Mouse (Mus musculus): ENCODE data around the gene Vmn1r116. TPM values are rescaled to one million over a fixed set of nuclear protein-coding genes. Genes with fewer than 3 reads are reported as not detected.
"Not testable (repeated sequence)": the region's sequence is repeated elsewhere in the genome, so short reads cannot be mapped to it uniquely, and the experiment has no call there.

Vmn1r116 gene
- not detected in 2 replicates for polyA plus RNA-seq (2015; fragmentation: Nextera tagmentation; extraction: Ambion mirVana)

DNA sequence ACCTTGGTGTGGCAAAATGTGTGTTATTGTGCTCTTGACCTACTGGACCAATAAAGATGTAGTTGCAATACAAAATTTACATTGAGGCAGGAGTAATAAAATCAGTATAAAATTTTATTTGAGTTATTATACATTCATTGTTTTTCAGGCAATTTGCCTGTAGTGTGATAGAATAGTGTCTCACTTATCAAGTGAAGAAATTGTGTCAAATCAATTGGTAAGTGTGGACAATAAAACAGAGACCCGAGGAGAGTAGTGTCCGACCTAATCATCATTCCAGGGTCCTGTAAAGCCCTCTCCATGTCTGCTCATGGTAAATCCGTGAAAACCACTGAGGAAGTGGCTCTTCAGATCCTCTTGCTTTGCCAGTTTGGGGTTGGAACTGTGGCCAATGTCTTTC, at the start of gene Vmn1r116:
Gene Vmn1r116 (plus strand): TSS at position 301 of the 400 bp plus-strand sequence.
- H3K27ac ChIP-seq (ENCODE audit: low read depth, low read length); H3K9ac ChIP-seq (ENCODE audit: low read depth, low read length); H3K4me3 ChIP-seq (ENCODE audit: low read depth, low read length); ATAC-seq; H3K36me3 ChIP-seq (ENCODE audit: control insufficient read depth, insufficient read depth); H3K9me3 ChIP-seq (ENCODE audit: control insufficient read depth); H3K4me1 ChIP-seq (replicated peaks; ENCODE audit: control insufficient read depth, insufficient read depth, low read length); H3K4me2 ChIP-seq (replicated peaks; ENCODE audit: low read depth); H3K27me3 ChIP-seq (replicated peaks; ENCODE audit: control insufficient read depth, insufficient read depth, low read length): not testable (repeated sequence)
- 52% methylated on average over 3 of the region's 3 CpGs for WGBS

DNA sequence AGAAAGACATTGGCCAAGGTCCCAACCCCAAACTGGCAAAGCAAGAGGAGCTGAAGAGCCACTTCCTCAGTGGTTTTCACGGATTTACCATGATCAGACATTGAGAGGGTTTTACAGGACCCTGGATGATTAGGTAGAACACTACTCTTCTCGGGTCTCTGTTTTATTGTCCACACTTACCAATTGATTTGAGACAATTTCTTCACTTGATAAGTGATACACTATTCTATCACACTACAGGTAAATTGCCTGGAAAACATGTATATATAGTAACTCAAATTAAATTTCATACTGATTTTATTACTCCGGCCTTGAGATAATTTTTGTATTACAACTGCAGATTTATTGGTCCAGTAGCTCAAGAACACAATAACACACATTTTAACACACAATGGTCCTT, 27.2 kb upstream of the Vmn1r116 start, which contains the start of gene Vmn1r115:
Gene Vmn1r115 (minus strand): TSS at position 101 of the 400 bp plus-strand sequence.
- H3K4me2 ChIP-seq (replicated peaks; ENCODE audit: low read depth); H3K36me3 ChIP-seq (ENCODE audit: control insufficient read depth, insufficient read depth); H3K9me3 ChIP-seq (ENCODE audit: control insufficient read depth); H3K4me1 ChIP-seq (replicated peaks; ENCODE audit: control insufficient read depth, insufficient read depth, low read length); H3K27ac ChIP-seq (ENCODE audit: low read depth, low read length); H3K4me3 ChIP-seq (ENCODE audit: low read depth, low read length); H3K9ac ChIP-seq (ENCODE audit: low read depth, low read length); ATAC-seq; H3K27me3 ChIP-seq (replicated peaks; ENCODE audit: control insufficient read depth, insufficient read depth, low read length): not testable (repeated sequence)
- WGBS, result 91% methylated on average over 1 of the region's 3 CpGs

DNA sequence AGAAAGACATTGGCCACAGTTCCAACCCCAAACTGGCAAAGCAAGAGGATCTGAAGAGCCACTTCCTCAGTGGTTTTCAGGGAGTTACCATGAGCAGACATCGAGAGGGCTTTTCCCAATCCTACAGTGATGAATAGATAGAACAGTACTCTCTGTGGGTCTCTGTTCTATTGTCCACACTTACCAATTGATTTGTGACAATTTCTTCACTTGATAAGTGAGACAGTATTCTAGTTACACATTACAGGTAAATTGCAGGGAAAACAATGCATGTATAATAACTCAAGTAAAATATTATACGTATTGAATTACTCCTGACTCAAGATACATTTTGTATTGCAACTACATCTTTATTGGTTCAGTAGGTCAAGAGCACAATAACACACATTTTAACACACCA, 12.0 kb downstream of the Vmn1r116 start, which contains the start of gene Vmn1r117:
Gene Vmn1r117 (minus strand): TSS at position 101 of the 400 bp plus-strand sequence.
- WGBS, result no CpG with 5 or more reads among the region's 2 CpGs

GRCm38 (mm10) chr7:20912247-20912646, 40.2 kb downstream of the Vmn1r116 start, which contains the start of gene Vmn1r118:
Vmn1r118 (minus strand) TSS chr7:20912347.
- not testable (repeated sequence) for H3K27me3 ChIP-seq (replicated peaks; ENCODE audit: control insufficient read depth, insufficient read depth, low read length); H3K4me2 ChIP-seq (replicated peaks; ENCODE audit: low read depth); H3K9me3 ChIP-seq (ENCODE audit: control insufficient read depth); H3K27ac ChIP-seq (ENCODE audit: low read depth, low read length); ATAC-seq; H3K4me1 ChIP-seq (replicated peaks; ENCODE audit: control insufficient read depth, insufficient read depth, low read length); H3K4me3 ChIP-seq (ENCODE audit: low read depth, low read length); H3K9ac ChIP-seq (ENCODE audit: low read depth, low read length); H3K36me3 ChIP-seq (ENCODE audit: control insufficient read depth, insufficient read depth)
- no CpG with 5 or more reads among the region's 2 CpGs for WGBS

More for the DNA sequence above, 12.0 kb downstream of the Vmn1r116 start, which contains the start of gene Vmn1r117:
- H3K36me3 ChIP-seq (ENCODE audit: control insufficient read depth, insufficient read depth); H3K4me2 ChIP-seq (replicated peaks; ENCODE audit: low read depth); H3K9me3 ChIP-seq (ENCODE audit: control insufficient read depth); H3K4me1 ChIP-seq (replicated peaks; ENCODE audit: control insufficient read depth, insufficient read depth, low read length); ATAC-seq; H3K27ac ChIP-seq (ENCODE audit: low read depth, low read length); H3K9ac ChIP-seq (ENCODE audit: low read depth, low read length); H3K27me3 ChIP-seq (replicated peaks; ENCODE audit: control insufficient read depth, insufficient read depth, low read length); H3K4me3 ChIP-seq (ENCODE audit: low read depth, low read length): not testable (repeated sequence)

Other genes with a start within 250 kb of the Vmn1r116 start
- gene Vmn1r107, start 203.3 kb upstream of the Vmn1r116 start, polyA plus RNA-seq (2015; fragmentation: Nextera tagmentation; extraction: Ambion mirVana), result not detected in 2 replicates
- not detected in 2 replicates for gene Vmn1r111, start 169.0 kb upstream of the Vmn1r116 start, polyA plus RNA-seq (2015; fragmentation: Nextera tagmentation; extraction: Ambion mirVana)
- gene Gm10668, start 141.6 kb upstream of the Vmn1r116 start, polyA plus RNA-seq (2015; fragmentation: Nextera tagmentation; extraction: Ambion mirVana), result not detected in 2 replicates
- not detected in 2 replicates for gene Vmn1r112, start 101.1 kb upstream of the Vmn1r116 start, polyA plus RNA-seq (2015; fragmentation: Nextera tagmentation; extraction: Ambion mirVana)
- not detected in 2 replicates for gene Vmn1r113, start 85.0 kb upstream of the Vmn1r116 start, polyA plus RNA-seq (2015; fragmentation: Nextera tagmentation; extraction: Ambion mirVana)
- not detected in 2 replicates for gene Vmn1r114, start 60.1 kb upstream of the Vmn1r116 start, polyA plus RNA-seq (2015; fragmentation: Nextera tagmentation; extraction: Ambion mirVana)
- gene Vmn1r115, start 27.3 kb upstream of the Vmn1r116 start, polyA plus RNA-seq (2015; fragmentation: Nextera tagmentation; extraction: Ambion mirVana), result not detected in 2 replicates
- gene Vmn1r117, start 11.9 kb downstream of the Vmn1r116 start, polyA plus RNA-seq (2015; fragmentation: Nextera tagmentation; extraction: Ambion mirVana), result not detected in 2 replicates
- gene Vmn1r118, start 40.1 kb downstream of the Vmn1r116 start, polyA plus RNA-seq (2015; fragmentation: Nextera tagmentation; extraction: Ambion mirVana), result not detected in 2 replicates
- not detected in 2 replicates for gene Vmn1r119, start 140.2 kb downstream of the Vmn1r116 start, polyA plus RNA-seq (2015; fragmentation: Nextera tagmentation; extraction: Ambion mirVana)
- not detected in 2 replicates for gene Vmn1r120, start 181.5 kb downstream of the Vmn1r116 start, polyA plus RNA-seq (2015; fragmentation: Nextera tagmentation; extraction: Ambion mirVana)
- gene Vmn1r121, start 226.3 kb downstream of the Vmn1r116 start, polyA plus RNA-seq (2015; fragmentation: Nextera tagmentation; extraction: Ambion mirVana), result not detected in 2 replicates

All from intestine, postnatal 0 days (tissue).